Mouse (Mus musculus) lung, postnatal 10 days (tissue): ENCODE measurements around the gene Bbs7.
"Not testable (repeated sequence)": the region's sequence is repeated elsewhere in the genome, so short reads cannot be mapped to it uniquely, and the experiment has no call there.

Source experiments
- DNase-seq: peaks from one replicate; pipeline ENCODE4 v3.0.0; 2021

The Bbs7 gene

GRCm38 (mm10) chr3:36613202-36613907 lies at the start of gene Bbs7:
Bbs7 (minus strand) TSS chr3:36613477.
- peak; percentile 96 for DNase-seq

- not testable (repeated sequence) for DNase-seq
These were observed 31.9 kb upstream of the Bbs7 start for GRCm38 (mm10) chr3:36645245-36645559.

- no peak for DNase-seq
These were observed 31.4 kb upstream of the Bbs7 start for GRCm38 (mm10) chr3:36644554-36645244.

- DNase-seq, result no peak
These were observed 30.1 kb upstream of the Bbs7 start for GRCm38 (mm10) chr3:36643354-36643753.

GRCm38 (mm10) chr3:36642736-36643135 lies 29.5 kb upstream of the Bbs7 start:
- DNase-seq, result no peak

GRCm38 (mm10) chr3:36640787-36641186 lies 27.5 kb upstream of the Bbs7 start:
- no peak for DNase-seq

GRCm38 (mm10) chr3:36635449-36635848 lies 22.2 kb upstream of the Bbs7 start:
- peak; percentile 54 for DNase-seq

GRCm38 (mm10) chr3:36626803-36627202 lies 13.5 kb upstream of the Bbs7 start:
- DNase-seq, result no peak

- no peak for DNase-seq
These were observed 4.9 kb upstream of the Bbs7 start for GRCm38 (mm10) chr3:36618181-36618580.

- no peak for DNase-seq
These were observed 605 bp upstream of the Bbs7 start for GRCm38 (mm10) chr3:36613908-36614255.

GRCm38 (mm10) chr3:36612687-36613086 lies 590 bp downstream of the Bbs7 start:
- peak; percentile 3 for DNase-seq

GRCm38 (mm10) chr3:36605894-36606783 lies 7.1 kb downstream of the Bbs7 start:
- no peak for DNase-seq

GRCm38 (mm10) chr3:36599773-36600172 lies 13.5 kb downstream of the Bbs7 start:
- not testable (repeated sequence) for DNase-seq

- no peak for DNase-seq
These were observed 14.5 kb downstream of the Bbs7 start for GRCm38 (mm10) chr3:36598811-36599210.

- DNase-seq, result peak; percentile 99
These were observed 41.4 kb downstream of the Bbs7 start, which contains the start of gene Ccna2 for GRCm38 (mm10) chr3:36571827-36572378. Ccna2 (minus strand) TSS chr3:36572150.

GRCm38 (mm10) chr3:36571361-36571826 lies 41.9 kb downstream of the Bbs7 start:
- DNase-seq, result no peak

- DNase-seq, result no peak
These were observed 43.4 kb downstream of the Bbs7 start for GRCm38 (mm10) chr3:36569836-36570235.

GRCm38 (mm10) chr3:36563666-36564065 lies 49.6 kb downstream of the Bbs7 start:
- no peak for DNase-seq

- DNase-seq, result no peak
These were observed 53.7 kb downstream of the Bbs7 start for GRCm38 (mm10) chr3:36559606-36560005.

GRCm38 (mm10) chr3:36557601-36558000 lies 55.7 kb downstream of the Bbs7 start:
- DNase-seq, result no peak

- DNase-seq, result peak; percentile 96
These were observed 60.8 kb downstream of the Bbs7 start, which contains the start of gene Exosc9 for GRCm38 (mm10) chr3:36552406-36553047. Exosc9 (plus strand) TSS chr3:36552606.

- peak; percentile 7 for DNase-seq
These were observed 61.4 kb downstream of the Bbs7 start for GRCm38 (mm10) chr3:36551851-36552384.
